Mouse (Mus musculus): ENCODE results near the gene Tagln2. TPM values are rescaled to one million over a fixed set of nuclear protein-coding genes. Genes with fewer than 3 reads are reported as not detected.

The Tagln2 gene
- 100 and 150 TPM in 2 replicates for total RNA-seq (2012; rRNA removed)
- 100 to 1,000 TPM; 332 to 581 TPM for polyA plus RNA-seq (2012; ENCODE audit: insufficient read depth in 1 of 2, insufficient read length in 2 of 2, low read depth in 1 of 2, low replicate concordance in 2 of 2, missing spikeins in 1 of 2)

GRCm38 (mm10) chr1:172499765-172500441, at the start of gene Tagln2:
Tagln2 (plus strand) TSS chr1:172500047.
- peaks cover 9 to 37% of the 10 kb centered on the region in 2 experiments for H3K4me1 ChIP-seq (ENCODE audit: control insufficient read depth in 1 of 2, insufficient read depth in 2 of 2, low read length in 2 of 2)
- DNase-seq (ENCODE audit: low read depth, low spot score): peak; percentile 87
- peak; percentile 83 for TF ChIP-seq NELFE (IDR thresholded peaks at IDR 0.05; ENCODE audit: low read depth, low read length)
- no peak for TF ChIP-seq UBTF (IDR thresholded peaks at IDR 0.05; ENCODE audit: borderline replicate concordance, insufficient read depth, low read depth, low read length)
- TF ChIP-seq HCFC1 (IDR thresholded peaks at IDR 0.05; ENCODE audit: low read depth, low read length): peak; percentile 46; the same call in 1 of the 2 replicates
- TF ChIP-seq CHD2 (IDR thresholded peaks at IDR 0.05; ENCODE audit: low read length): no peak
- TF ChIP-seq RCOR1 (IDR thresholded peaks at IDR 0.05; ENCODE audit: low read depth, low read length): no peak
- TF ChIP-seq SMC3 (IDR thresholded peaks at IDR 0.05; ENCODE audit: low read depth, low read length): peak; percentile 22
- peak; percentile 52; the same call in 1 of the 2 replicates for TF ChIP-seq USF1 (IDR thresholded peaks at IDR 0.05; ENCODE audit: low read depth, low read length)
- no peak for TF ChIP-seq MAX (IDR thresholded peaks at IDR 0.05; ENCODE audit: low read length)
- peak; percentile 94 for TF ChIP-seq TBP (IDR thresholded peaks at IDR 0.05; ENCODE audit: low read depth, low read length)
- peak; percentile 19 to 46 (median 33); a peak in 4 of 6 replicates for TF ChIP-seq CTCF (IDR thresholded peaks at IDR 0.05 in 2 of 3, conservative IDR thresholded peaks at IDR 0.05 in 1 of 3; ENCODE audit: control insufficient read depth in 1 of 3, insufficient read depth in 1 of 3, low read depth in 2 of 3, low read length in 3 of 3, poor library complexity in 1 of 3, severe bottlenecking in 1 of 3)
- TF ChIP-seq JUND (IDR thresholded peaks at IDR 0.05; ENCODE audit: low read depth, low read length): no peak
- peak; percentile 78 for TF ChIP-seq ZMIZ1 (IDR thresholded peaks at IDR 0.05; ENCODE audit: low read depth, low read length)
- TF ChIP-seq USF2 (IDR thresholded peaks at IDR 0.05; ENCODE audit: borderline replicate concordance in 1 of 2, insufficient read depth in 1 of 2, low read depth in 1 of 2, low read length in 2 of 2): no peak
- TF ChIP-seq CHD1 (IDR thresholded peaks at IDR 0.05; ENCODE audit: low read depth, low read length): no peak
- no peak for TF ChIP-seq EP300 (IDR thresholded peaks at IDR 0.05; ENCODE audit: low read depth in 1 of 2, low read length in 2 of 2)
- peak; percentile 27; the same call in 1 of the 2 replicates for TF ChIP-seq TCF12 (IDR thresholded peaks at IDR 0.05; ENCODE audit: low read depth, low read length)
- no peak; the same call in 1 of the 2 replicates for TF ChIP-seq RAD21 (IDR thresholded peaks at IDR 0.05; ENCODE audit: low read depth, low read length)
- peak; percentile 85; the same call in 1 of the 2 replicates for TF ChIP-seq POLR2AphosphoS2 (IDR thresholded peaks at IDR 0.05; ENCODE audit: low read length)
- peak; percentile 51 for TF ChIP-seq MXI1 (IDR thresholded peaks at IDR 0.05; ENCODE audit: low read depth, low read length)
- TF ChIP-seq POLR2A (IDR thresholded peaks at IDR 0.05; ENCODE audit: control insufficient read depth in 1 of 2, insufficient read depth in 1 of 2, low read depth in 1 of 2, low read length in 2 of 2, poor library complexity in 1 of 2): peak; percentile 89 to 94
- peak; percentile 82 for TF ChIP-seq ZNF384 (IDR thresholded peaks at IDR 0.05; ENCODE audit: low read depth, low read length)
- no peak for TF ChIP-seq ZKSCAN1 (IDR thresholded peaks at IDR 0.05; ENCODE audit: low read depth, low read length)

More at GRCm38 (mm10) chr1:172499765-172500441, at the start of gene Tagln2:
- Histone ChIP-seq H3K9ac (ENCODE audit: control insufficient read depth, low read depth, low read length, poor library complexity, severe bottlenecking) (peak within 1 kb of the TSS; percentile 92), H3K9me3 (replicated peaks; ENCODE audit: insufficient read depth, low read length) (no peaks in the 10 kb centered on the region), H3K4me3 (ENCODE audit: control insufficient read depth in 1 of 2, insufficient read depth in 1 of 2, low read depth in 2 of 2, low read length in 2 of 2) (peak within 1 kb of the TSS; percentile 65 to 91), H3K27ac (ENCODE audit: control insufficient read depth, low read depth, low read length) (peak within 1 kb of the TSS; percentile 85), H3K36me3 (ENCODE audit: control insufficient read depth in 1 of 2, insufficient read depth in 2 of 2, low read length in 2 of 2) (peaks cover 0 to 23% of the 10 kb centered on the region in 2 experiments; a peak in 2 of 4 replicates), H3K27me3 (ENCODE audit: control insufficient read depth in 1 of 2, insufficient read depth in 2 of 2, low read length in 2 of 2) (no peaks in the 10 kb centered on the region), H3K79me2 (ENCODE audit: control insufficient read depth, insufficient read depth, low read length, poor library complexity) (peaks cover 43% of the 10 kb centered on the region)

Measured in MEL (cell line).